Mouse (Mus musculus) lung, postnatal 4 days (tissue): ENCODE measurements around the gene Bri3bp.

Experiments used
- DNase-seq, 2 experiments: peaks; one replicate each; pipeline ENCODE4 v3.0.0; 2021

The Bri3bp gene

DNA sequence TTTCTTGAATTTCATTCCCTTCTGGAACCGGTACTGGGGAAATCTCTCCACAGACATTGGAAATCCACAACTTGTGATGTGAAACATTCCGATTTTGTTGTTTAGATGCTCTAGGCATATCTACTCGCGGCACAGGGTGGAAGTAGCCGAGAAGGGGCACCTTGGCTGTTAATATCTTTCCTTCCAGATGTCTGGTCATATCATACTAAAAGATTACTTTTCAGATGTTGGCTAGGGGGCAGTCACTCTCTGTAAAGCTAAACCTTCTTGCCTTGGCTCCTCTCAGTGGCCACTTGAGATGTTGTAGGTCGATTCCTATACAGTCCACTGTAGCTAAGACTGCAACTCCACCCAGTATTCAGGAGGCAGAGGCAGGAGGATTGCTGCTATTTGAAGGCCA is 14.7 kb downstream of the Bri3bp start:
- DNase-seq, result no peak

GRCm38 (mm10) chr5:125457538-125457937 is 16.2 kb downstream of the Bri3bp start:
- DNase-seq, result no peak

- DNase-seq, result no peak
Observed at GRCm38 (mm10) chr5:125460574-125460973, 19.2 kb downstream of the Bri3bp start.

- peak; percentile 49 to 62 for DNase-seq
Observed at GRCm38 (mm10) chr5:125461868-125462445, 20.6 kb downstream of the Bri3bp start.

DNA sequence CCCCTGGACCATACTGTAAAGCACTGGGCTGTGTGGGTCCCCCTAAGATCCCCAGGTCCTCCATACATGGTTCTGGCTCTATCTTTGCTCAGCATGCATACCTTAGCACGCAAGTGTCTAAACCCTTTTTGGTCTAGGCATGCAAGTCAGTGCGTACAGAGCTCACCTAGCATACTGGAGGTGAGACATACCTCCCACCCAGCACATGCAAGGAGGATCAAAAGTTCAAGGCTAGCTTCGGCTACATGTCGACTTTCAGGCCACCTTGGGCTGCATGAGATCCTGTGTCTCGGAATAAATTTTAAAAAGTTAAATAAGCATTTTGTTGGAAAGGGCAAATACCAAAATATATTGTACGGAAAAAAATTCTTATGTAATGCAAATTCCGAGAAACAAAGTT is 23.8 kb downstream of the Bri3bp start:
- no peak for DNase-seq

- peak; percentile 97 to 99 for DNase-seq
Observed at GRCm38 (mm10) chr5:125465701-125466106, 24.3 kb downstream of the Bri3bp start.

GRCm38 (mm10) chr5:125466483-125466882 is 25.1 kb downstream of the Bri3bp start:
- DNase-seq, result no peak

DNA sequence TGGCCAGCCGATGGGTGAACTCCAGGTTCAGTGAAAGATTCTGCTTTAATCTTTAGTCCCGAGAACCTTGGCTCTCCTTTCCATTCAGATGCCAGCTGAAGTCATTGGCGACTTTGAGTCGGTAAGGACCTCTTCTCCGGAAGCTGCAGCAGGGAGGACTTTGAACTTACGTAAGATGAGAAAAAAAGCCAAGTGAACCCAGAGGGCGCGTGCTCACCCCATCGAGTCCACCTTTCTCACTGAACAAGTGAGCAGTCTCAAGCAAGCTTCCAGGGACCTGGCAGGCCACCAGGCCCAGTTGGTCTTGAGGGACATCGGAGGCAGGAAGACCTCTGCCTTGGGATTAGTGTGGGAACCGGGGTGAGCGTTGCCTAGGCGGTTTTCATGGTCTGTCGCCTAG is 25.9 kb downstream of the Bri3bp start:
- no peak for DNase-seq

GRCm38 (mm10) chr5:125470713-125471112 is 29.3 kb downstream of the Bri3bp start:
- DNase-seq, result no peak

DNA sequence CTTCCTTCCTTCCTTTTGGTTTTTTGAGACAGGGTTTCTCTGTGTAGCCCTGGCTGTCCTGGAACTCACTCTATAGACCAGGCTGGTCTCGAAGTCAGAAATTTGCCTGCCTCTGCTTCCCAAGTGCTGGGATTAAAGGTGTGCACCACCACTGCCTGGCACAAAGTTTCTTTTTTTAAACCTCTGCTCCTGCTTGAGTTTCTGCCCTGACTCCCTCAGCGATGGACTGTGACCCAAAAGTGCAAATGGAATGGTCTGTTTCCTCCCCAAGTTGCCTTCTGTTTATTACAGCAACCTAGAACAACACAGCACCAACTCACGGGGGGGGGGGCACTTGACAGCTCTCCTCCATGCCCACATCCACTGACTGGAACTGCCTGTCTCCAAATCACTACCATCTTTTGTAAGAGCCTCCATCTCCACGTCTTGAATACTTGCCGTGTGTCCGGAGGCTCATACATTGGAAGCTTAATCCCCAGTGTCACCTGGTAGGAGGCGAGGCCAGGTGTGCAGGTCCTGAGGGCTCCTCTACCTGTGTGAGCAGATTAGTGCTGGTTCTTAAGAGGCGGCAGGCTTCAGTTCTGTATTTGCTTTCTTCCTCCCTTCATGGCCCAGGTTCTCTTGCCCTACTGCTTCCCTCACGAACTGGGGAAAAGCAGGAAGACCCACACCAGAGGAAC is 31.6 kb downstream of the Bri3bp start:
- no peak for DNase-seq

DNA sequence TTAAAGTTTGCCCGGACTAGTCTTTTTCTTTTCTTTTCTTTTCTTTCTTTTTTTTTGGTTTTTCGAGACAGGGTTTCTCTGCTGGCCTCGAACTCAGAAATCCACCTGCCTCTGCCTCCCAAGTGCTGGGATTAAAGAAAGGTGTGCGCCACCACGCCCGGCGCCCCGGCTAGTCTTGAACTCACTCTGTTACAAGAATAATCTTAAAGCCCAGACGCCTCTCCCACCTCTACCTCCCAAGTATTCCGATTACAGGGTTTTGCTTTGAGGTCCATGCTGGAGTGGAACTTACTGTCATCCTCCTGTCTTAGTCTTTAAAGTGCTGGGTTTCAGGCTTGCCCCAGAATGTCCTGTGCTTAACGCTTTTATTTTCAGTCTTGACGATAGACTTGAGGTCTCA is 33.7 kb downstream of the Bri3bp start:
- no peak for DNase-seq

GRCm38 (mm10) chr5:125475601-125476285 is 34.4 kb downstream of the Bri3bp start, which contains the start of gene Aacs:
TSS of gene Aacs (plus strand) at chr5:125475814.
- DNase-seq, result peak; percentile 98 to 99

- no peak for DNase-seq
Observed at GRCm38 (mm10) chr5:125476286-125476625, 34.9 kb downstream of the Bri3bp start.

DNA sequence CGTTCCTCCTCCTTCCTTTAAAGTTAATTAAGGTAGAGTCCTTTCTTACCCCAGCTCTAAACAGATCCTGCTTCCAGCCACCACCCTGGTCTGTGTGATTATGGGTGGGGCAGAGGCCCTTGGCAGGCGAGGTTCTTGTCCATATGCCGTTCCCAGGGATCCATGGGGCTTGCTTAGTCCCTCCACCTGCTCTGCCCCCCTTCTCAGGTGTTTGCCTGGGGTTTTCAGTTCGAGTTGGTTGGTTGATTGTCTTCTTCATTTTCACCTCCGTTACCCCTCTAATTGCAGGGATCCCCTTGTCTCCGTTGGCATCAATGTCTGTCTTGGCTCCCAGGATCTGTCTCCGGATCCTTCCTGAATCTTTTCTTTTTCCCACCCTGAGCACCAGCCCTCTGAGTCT is 35.4 kb downstream of the Bri3bp start:
- no peak for DNase-seq

DNA sequence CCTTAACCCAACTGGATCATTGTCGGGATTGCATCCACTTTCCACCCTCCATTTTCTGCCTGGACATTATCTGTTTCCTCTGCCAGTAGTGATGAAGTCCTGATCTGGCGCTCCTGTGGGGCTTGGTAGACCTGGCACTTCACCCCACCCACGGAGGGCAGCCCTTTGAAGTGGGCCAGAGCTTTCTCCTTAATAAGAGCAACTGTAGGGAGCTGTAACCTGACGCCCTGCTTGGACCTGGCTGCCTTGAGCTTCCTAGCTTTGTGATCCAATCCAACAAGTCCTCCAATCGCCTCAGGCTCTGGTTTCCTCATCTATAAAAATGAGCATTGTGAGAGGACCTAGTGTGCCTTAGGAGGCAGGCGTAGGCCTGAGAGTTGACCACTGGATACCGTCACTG is 36.2 kb downstream of the Bri3bp start:
- no peak for DNase-seq

DNA sequence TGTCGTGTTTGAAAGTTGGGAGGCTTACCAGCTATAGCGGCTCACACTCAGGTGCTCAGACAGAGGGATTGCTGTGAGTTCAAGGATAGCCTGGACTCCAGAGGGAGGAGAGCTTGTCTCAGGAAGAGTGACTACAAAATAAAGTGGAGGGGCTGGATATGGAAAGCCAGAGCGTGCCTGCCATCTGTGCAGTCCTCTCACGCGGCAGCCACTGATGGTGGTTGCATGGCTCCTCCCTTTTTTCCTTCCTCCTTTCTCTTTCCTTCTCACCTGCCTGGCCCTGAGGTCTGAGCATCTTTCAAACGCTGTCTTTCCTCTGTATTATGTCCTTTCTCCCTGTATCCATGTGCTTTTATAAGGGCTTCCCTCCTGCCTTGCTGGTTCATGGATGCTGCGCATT is 36.7 kb downstream of the Bri3bp start:
- DNase-seq, result no peak

GRCm38 (mm10) chr5:125479376-125479775 is 38.0 kb downstream of the Bri3bp start:
- DNase-seq, result no peak

- no peak for DNase-seq
Observed at GRCm38 (mm10) chr5:125480434-125481231, 39.3 kb downstream of the Bri3bp start.

GRCm38 (mm10) chr5:125482474-125482873 is 41.1 kb downstream of the Bri3bp start:
- no peak for DNase-seq

DNA sequence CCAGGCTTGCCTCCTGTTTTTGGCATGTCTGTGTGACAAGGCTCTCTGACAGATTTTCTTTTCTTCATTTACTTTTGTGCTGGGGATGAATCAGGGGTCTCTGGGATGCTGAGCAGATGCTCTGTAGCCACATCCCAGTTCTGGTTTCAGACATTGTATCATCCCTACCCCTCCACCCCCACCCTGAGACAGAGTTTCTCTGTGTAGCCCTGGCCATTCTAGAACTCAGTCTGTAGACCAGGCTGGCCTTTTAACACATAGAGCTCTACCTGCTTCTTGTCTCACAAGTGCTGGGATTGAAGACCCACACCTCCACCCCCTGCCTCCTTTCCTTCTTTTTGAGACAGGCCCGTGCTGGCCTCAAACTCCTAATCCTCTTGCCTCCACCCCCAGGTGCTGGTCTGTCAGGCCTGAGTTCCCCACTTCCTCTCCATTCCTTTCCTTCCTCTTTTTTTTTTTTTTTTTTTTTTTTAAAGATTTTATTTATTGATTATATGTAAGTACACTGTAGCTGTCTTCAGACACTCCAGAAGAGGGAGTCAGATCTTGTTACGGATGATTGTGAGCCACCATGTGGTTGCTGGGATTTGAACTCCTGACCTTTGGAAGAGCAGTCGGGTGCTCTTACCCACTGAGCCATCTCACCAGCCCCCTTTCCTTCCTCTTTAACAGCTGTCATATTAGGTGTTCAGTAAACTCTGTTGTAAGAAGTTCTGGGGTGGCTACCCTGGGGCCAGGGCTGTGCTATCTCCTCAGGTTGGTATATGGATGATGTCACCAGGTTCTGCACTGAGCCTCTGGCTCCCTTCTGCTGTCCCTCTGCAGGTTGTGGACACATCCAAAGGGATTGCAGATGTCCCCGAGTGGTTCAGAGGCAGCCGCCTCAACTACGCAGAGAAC is 42.6 kb downstream of the Bri3bp start:
- no peak for DNase-seq

DNA sequence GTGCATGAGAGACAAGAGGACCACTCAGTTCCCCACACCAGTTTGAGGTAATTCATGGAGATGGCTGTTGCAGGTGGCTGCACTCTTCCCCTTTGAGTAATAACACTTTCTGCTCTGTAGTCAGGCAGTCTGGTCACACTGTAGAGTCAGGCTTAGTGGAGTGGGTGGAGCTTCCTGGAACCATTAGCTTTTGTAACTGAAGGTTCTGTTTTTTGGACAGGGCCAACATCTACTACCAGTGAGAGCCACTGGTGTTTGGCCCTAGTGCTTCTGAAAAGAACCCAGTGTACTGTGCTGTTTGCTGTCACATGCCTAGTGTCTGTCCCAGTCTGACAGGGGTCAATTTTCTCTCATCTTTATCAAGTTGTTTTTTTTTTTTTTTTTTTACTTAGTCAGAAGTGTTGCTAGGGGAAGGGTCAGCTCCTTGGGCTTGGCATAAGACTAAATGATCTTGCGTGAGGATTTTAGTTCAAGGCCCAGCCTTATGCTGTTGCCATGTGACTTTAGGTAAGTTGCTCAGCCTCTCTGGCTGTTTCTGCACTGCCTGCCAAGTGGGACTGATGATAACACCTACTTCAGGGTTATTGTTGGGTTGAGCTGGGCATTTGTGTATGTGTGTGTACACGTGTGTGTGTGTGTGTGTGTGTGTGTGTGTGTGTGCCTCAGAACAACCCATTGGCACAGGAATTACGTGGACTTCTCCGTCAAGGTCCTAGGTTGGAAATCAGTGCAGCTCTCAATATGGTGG is 43.8 kb downstream of the Bri3bp start:
- DNase-seq, result no peak

DNA sequence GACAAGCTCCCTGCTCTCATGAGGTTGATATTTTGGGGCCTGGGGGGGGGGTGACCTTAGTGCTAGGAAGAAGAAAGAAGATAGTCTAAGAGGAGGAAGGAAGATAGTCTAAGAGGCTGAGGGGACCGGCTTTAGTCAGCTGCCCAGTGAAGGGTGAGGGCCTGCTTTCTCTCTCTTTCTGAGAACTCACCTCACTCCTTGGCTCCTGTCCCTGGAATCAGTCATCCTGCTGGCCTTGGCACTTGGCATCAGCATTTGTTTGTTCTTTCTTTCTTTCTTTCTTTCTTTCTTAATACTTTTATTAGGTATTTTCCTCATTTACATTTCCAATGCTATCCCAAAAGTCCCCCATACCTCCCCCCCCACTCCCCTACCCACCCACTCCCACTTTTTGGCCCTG is 44.7 kb downstream of the Bri3bp start:
- DNase-seq, result no peak
